Mouse (Mus musculus) monocyte, adult 2 months (primary cell): ENCODE measurements around the gene Olfr435.
"Not testable (repeated sequence)": the region's sequence is repeated elsewhere in the genome, so short reads cannot be mapped to it uniquely, and the experiment has no call there.

ENCODE experiments used
- DNase-seq, 2 experiments: peaks; one replicate each; pipeline ENCODE4 v3.0.0; 2022; ENCODE audit warnings: low spot score in 2 of 2, low read depth in 1 of 2

Olfr435 gene

GRCm38 (mm10) chr6:43196781-43197180 lies at the start of gene Olfr435:
Gene Olfr435, plus strand, starts transcription at chr6:43197146.
- DNase-seq = no peak

- no peak for DNase-seq
Measured at GRCm38 (mm10) chr6:43159502-43159901, 37.4 kb upstream of the Olfr435 start.

- no peak for DNase-seq
Measured at GRCm38 (mm10) chr6:43162982-43163381, 34.0 kb upstream of the Olfr435 start, which contains the start of gene Olfr437. Gene Olfr437, plus strand, starts transcription at chr6:43163282.

- DNase-seq = no peak
Measured at GRCm38 (mm10) chr6:43167246-43167645, 29.7 kb upstream of the Olfr435 start.

GRCm38 (mm10) chr6:43171840-43172239 lies 25.1 kb upstream of the Olfr435 start, which contains the start of gene Olfr13:
Gene Olfr13, plus strand, starts transcription at chr6:43172140.
- DNase-seq = no peak

GRCm38 (mm10) chr6:43178129-43178528 lies 18.8 kb upstream of the Olfr435 start:
- no peak for DNase-seq

GRCm38 (mm10) chr6:43178584-43179501 lies 18.1 kb upstream of the Olfr435 start:
- no peak for DNase-seq

- no peak for DNase-seq
Measured at GRCm38 (mm10) chr6:43190986-43191385, 6.0 kb upstream of the Olfr435 start.

- DNase-seq = no peak
Measured at GRCm38 (mm10) chr6:43198094-43198493, 1.1 kb downstream of the Olfr435 start.

GRCm38 (mm10) chr6:43202786-43203185 lies 5.8 kb downstream of the Olfr435 start:
- DNase-seq = no peak

- DNase-seq = no peak
Measured at GRCm38 (mm10) chr6:43205355-43205754, 8.4 kb downstream of the Olfr435 start.

- DNase-seq = not testable (repeated sequence)
Measured at GRCm38 (mm10) chr6:43212873-43213272, 15.9 kb downstream of the Olfr435 start, which contains the start of gene Olfr434. Gene Olfr434, plus strand, starts transcription at chr6:43213021.

- DNase-seq = not testable (repeated sequence)
Measured at GRCm38 (mm10) chr6:43231255-43231654, 34.3 kb downstream of the Olfr435 start, which contains the start of gene Olfr47. Gene Olfr47, plus strand, starts transcription at chr6:43231529.

GRCm38 (mm10) chr6:43242061-43242460 lies 45.1 kb downstream of the Olfr435 start:
- no peak for DNase-seq

GRCm38 (mm10) chr6:43247396-43247795 lies 50.5 kb downstream of the Olfr435 start:
- DNase-seq = no peak

- DNase-seq = no peak
Measured at GRCm38 (mm10) chr6:43252994-43253393, 56.0 kb downstream of the Olfr435 start.
